Mouse (Mus musculus) naive thymus-derived CD4-positive, alpha-beta T cell, adult 2 months (primary cell): ENCODE results near the gene Plekhh2.

ENCODE experiments used
- DNase-seq: peaks from one replicate; pipeline ENCODE4 v3.0.0-alpha.2; 2011; ENCODE audit warnings: low read depth

Plekhh2 gene

GRCm38 (mm10) chr17:84608606-84609005 is 96.9 kb downstream of the Plekhh2 start:
- no peak for DNase-seq

GRCm38 (mm10) chr17:84611500-84611899 is 99.8 kb downstream of the Plekhh2 start:
- DNase-seq: no peak

- DNase-seq: no peak
Measured at GRCm38 (mm10) chr17:84611971-84612370, 100.3 kb downstream of the Plekhh2 start.

- no peak for DNase-seq
Measured at GRCm38 (mm10) chr17:84615811-84616210, 104.1 kb downstream of the Plekhh2 start.

- no peak for DNase-seq
Measured at GRCm38 (mm10) chr17:84616526-84617074, 104.9 kb downstream of the Plekhh2 start.

GRCm38 (mm10) chr17:84617953-84618352 is 106.3 kb downstream of the Plekhh2 start:
- DNase-seq: no peak

GRCm38 (mm10) chr17:84619112-84619511 is 107.4 kb downstream of the Plekhh2 start:
- no peak for DNase-seq

- no peak for DNase-seq
Measured at GRCm38 (mm10) chr17:84620076-84620475, 108.4 kb downstream of the Plekhh2 start.

- DNase-seq: no peak
Measured at GRCm38 (mm10) chr17:84620610-84621009, 108.9 kb downstream of the Plekhh2 start.

- DNase-seq: no peak
Measured at GRCm38 (mm10) chr17:84621209-84621608, 109.5 kb downstream of the Plekhh2 start.

- DNase-seq: no peak
Measured at GRCm38 (mm10) chr17:84622028-84622427, 110.3 kb downstream of the Plekhh2 start.

- no peak for DNase-seq
Measured at GRCm38 (mm10) chr17:84622873-84623272, 111.2 kb downstream of the Plekhh2 start.

GRCm38 (mm10) chr17:84626276-84626856 is 114.7 kb downstream of the Plekhh2 start, which contains the start of gene Dync2li1:
Dync2li1 (plus strand) TSS chr17:84626496.
- DNase-seq: peak; percentile 94

GRCm38 (mm10) chr17:84626857-84627305 is 115.2 kb downstream of the Plekhh2 start:
- DNase-seq: no peak

- no peak for DNase-seq
Measured at GRCm38 (mm10) chr17:84627721-84628120, 116.0 kb downstream of the Plekhh2 start.

GRCm38 (mm10) chr17:84628611-84629010 is 116.9 kb downstream of the Plekhh2 start:
- DNase-seq: no peak

GRCm38 (mm10) chr17:84631836-84632235 is 120.1 kb downstream of the Plekhh2 start:
- peak; percentile 64 for DNase-seq

- DNase-seq: peak; percentile 73
Measured at GRCm38 (mm10) chr17:84633443-84633842, 121.7 kb downstream of the Plekhh2 start.

- no peak for DNase-seq
Measured at GRCm38 (mm10) chr17:84636328-84636727, 124.6 kb downstream of the Plekhh2 start.

GRCm38 (mm10) chr17:84637971-84638370 is 126.3 kb downstream of the Plekhh2 start:
- no peak for DNase-seq

GRCm38 (mm10) chr17:84639796-84640378 is 128.2 kb downstream of the Plekhh2 start:
- DNase-seq: no peak

GRCm38 (mm10) chr17:84641893-84642292 is 130.2 kb downstream of the Plekhh2 start:
- peak; percentile 55 for DNase-seq

- DNase-seq: no peak
Measured at GRCm38 (mm10) chr17:84642324-84642723, 130.6 kb downstream of the Plekhh2 start.
